Mouse (Mus musculus): ENCODE measurements around the gene Wbp1l. TPM values are rescaled to one million over a fixed set of nuclear protein-coding genes. Genes with fewer than 3 reads are reported as not detected.

Gene Wbp1l
- polyA plus RNA-seq (2014; fragmentation: Nextera tagmentation; extraction: Ambion mirVana) = 29.9 and 31.7 TPM in 2 replicates

GRCm38 (mm10) chr19:46598720-46599252 is at the start of gene Wbp1l:
Gene Wbp1l, plus strand, starts transcription at chr19:46599084.
- Histone ChIP-seq H3K9me3 (ENCODE audit: control insufficient read depth, low read length) (no peaks in the 10 kb centered on the region), H3K9ac (peak within 1 kb of the TSS; percentile 77), H3K27ac (peak within 1 kb of the TSS; percentile 75), H3K4me1 (replicated peaks; ENCODE audit: control insufficient read depth, insufficient read depth, low read length) (peaks cover 10% of the 10 kb centered on the region), H3K27me3 (ENCODE audit: control insufficient read depth, insufficient read depth, low read length) (no peaks in the 10 kb centered on the region), H3K4me3 (replicated peaks; ENCODE audit: low read length) (peak within 1 kb of the TSS; percentile 82), H3K36me3 (replicated peaks; ENCODE audit: control insufficient read depth, insufficient read depth) (peaks cover 21% of the 10 kb centered on the region), H3K4me2 (replicated peaks) (peak within 1 kb of the TSS; percentile 90)
- WGBS = under 1% methylated on average over 22 of the region's 22 CpGs
- peak; percentile 99 for ATAC-seq (ENCODE audit: low FRiP score)
- peak; percentile 96 for DNase-seq (ENCODE audit: low spot score)

- WGBS = 98% methylated on average over 4 of the region's 4 CpGs
- H3K36me3 ChIP-seq (replicated peaks; ENCODE audit: control insufficient read depth, insufficient read depth) = peaks cover 50% of the 10 kb centered on the region
- ATAC-seq (ENCODE audit: low FRiP score) = no peak
Observed at GRCm38 (mm10) chr19:46550385-46550784, 48.5 kb upstream of the Wbp1l start.

GRCm38 (mm10) chr19:46552496-46552895 is 46.4 kb upstream of the Wbp1l start:
- Histone ChIP-seq H3K9me3 (ENCODE audit: control insufficient read depth, low read length) (no peaks in the 10 kb centered on the region), H3K36me3 (replicated peaks; ENCODE audit: control insufficient read depth, insufficient read depth) (peaks cover 69% of the 10 kb centered on the region), H3K9ac (no peak overlapping the region), H3K27me3 (ENCODE audit: control insufficient read depth, insufficient read depth, low read length) (no peaks in the 10 kb centered on the region), H3K4me2 (replicated peaks) (no peak overlapping the region), H3K4me1 (replicated peaks; ENCODE audit: control insufficient read depth, insufficient read depth, low read length) (0 out of 2 replicates have a peak, but pooled peaks cover 2% of the 10 kb centered on the region), H3K27ac (no peak overlapping the region), H3K4me3 (replicated peaks; ENCODE audit: low read length) (no peak overlapping the region)
- ATAC-seq (ENCODE audit: low FRiP score) = no peak
- WGBS = 92% methylated on average over 3 of the region's 4 CpGs
- DNase-seq (ENCODE audit: low spot score) = no peak

More at GRCm38 (mm10) chr19:46550385-46550784, 48.5 kb upstream of the Wbp1l start:
- Histone ChIP-seq H3K4me3 (replicated peaks; ENCODE audit: low read length) (no peak overlapping the region), H3K9me3 (ENCODE audit: control insufficient read depth, low read length) (no peaks in the 10 kb centered on the region), H3K4me2 (replicated peaks) (no peak overlapping the region), H3K27me3 (ENCODE audit: control insufficient read depth, insufficient read depth, low read length) (no peaks in the 10 kb centered on the region), H3K9ac (no peak overlapping the region), H3K27ac (no peak overlapping the region), H3K4me1 (replicated peaks; ENCODE audit: control insufficient read depth, insufficient read depth, low read length) (0 out of 2 replicates have a peak, but pooled peaks cover 2% of the 10 kb centered on the region)
- no peak for DNase-seq (ENCODE audit: low spot score)

- Histone ChIP-seq H3K27ac (peak overlapping the region; percentile 47; the same call in 1 of the 2 replicates), H3K36me3 (replicated peaks; ENCODE audit: control insufficient read depth, insufficient read depth) (peaks cover 75% of the 10 kb centered on the region)
- 45% methylated on average over 11 of the region's 11 CpGs for WGBS
Observed at GRCm38 (mm10) chr19:46553541-46553955, 45.3 kb upstream of the Wbp1l start.

GRCm38 (mm10) chr19:46558009-46558408 is 40.9 kb upstream of the Wbp1l start:
- Histone ChIP-seq H3K4me2 (replicated peaks) (no peak overlapping the region), H3K27ac (no peak overlapping the region), H3K36me3 (replicated peaks; ENCODE audit: control insufficient read depth, insufficient read depth) (peaks cover 54% of the 10 kb centered on the region), H3K27me3 (ENCODE audit: control insufficient read depth, insufficient read depth, low read length) (no peaks in the 10 kb centered on the region), H3K4me1 (replicated peaks; ENCODE audit: control insufficient read depth, insufficient read depth, low read length) (0 out of 2 replicates have a peak, but pooled peaks cover 2% of the 10 kb centered on the region), H3K9me3 (ENCODE audit: control insufficient read depth, low read length) (no peaks in the 10 kb centered on the region), H3K4me3 (replicated peaks; ENCODE audit: low read length) (no peak overlapping the region), H3K9ac (no peak overlapping the region)
- ATAC-seq (ENCODE audit: low FRiP score) (no peak), DNase-seq (ENCODE audit: low spot score) (no peak)
- WGBS = 79% methylated on average over 8 of the region's 8 CpGs

More at GRCm38 (mm10) chr19:46553541-46553955, 45.3 kb upstream of the Wbp1l start:
- 0 out of 2 replicates have a peak, but pooled peaks cover 2% of the 10 kb centered on the region for H3K4me1 ChIP-seq (replicated peaks; ENCODE audit: control insufficient read depth, insufficient read depth, low read length)
- no peak overlapping the region for H3K4me3 ChIP-seq (replicated peaks; ENCODE audit: low read length)
- no peaks in the 10 kb centered on the region for H3K9me3 ChIP-seq (ENCODE audit: control insufficient read depth, low read length)
- H3K27me3 ChIP-seq (ENCODE audit: control insufficient read depth, insufficient read depth, low read length) = no peaks in the 10 kb centered on the region
- H3K9ac ChIP-seq = no peak overlapping the region
- ATAC-seq (ENCODE audit: low FRiP score) = peak; percentile 70; the same call in 1 of the 2 replicates
- DNase-seq (ENCODE audit: low spot score) = peak; percentile 74
- no peak overlapping the region for H3K4me2 ChIP-seq (replicated peaks)

- Histone ChIP-seq H3K27me3 (ENCODE audit: control insufficient read depth, insufficient read depth, low read length) (no peaks in the 10 kb centered on the region), H3K4me1 (replicated peaks; ENCODE audit: control insufficient read depth, insufficient read depth, low read length) (0 out of 2 replicates have a peak, but pooled peaks cover under 1% of the 10 kb centered on the region), H3K36me3 (replicated peaks; ENCODE audit: control insufficient read depth, insufficient read depth) (peaks cover 54% of the 10 kb centered on the region), H3K9ac (no peak overlapping the region), H3K27ac (no peak overlapping the region), H3K9me3 (ENCODE audit: control insufficient read depth, low read length) (no peaks in the 10 kb centered on the region), H3K4me3 (replicated peaks; ENCODE audit: low read length) (no peak overlapping the region), H3K4me2 (replicated peaks) (no peak overlapping the region)
- 72% methylated on average over 12 of the region's 12 CpGs for WGBS
- ATAC-seq (ENCODE audit: low FRiP score) = no peak
- DNase-seq (ENCODE audit: low spot score) = no peak
Observed at GRCm38 (mm10) chr19:46558631-46559030, 40.3 kb upstream of the Wbp1l start.

GRCm38 (mm10) chr19:46562132-46562531 is 36.8 kb upstream of the Wbp1l start:
- no peaks in the 10 kb centered on the region for H3K4me1 ChIP-seq (replicated peaks; ENCODE audit: control insufficient read depth, insufficient read depth, low read length)
- no peaks in the 10 kb centered on the region for H3K27me3 ChIP-seq (ENCODE audit: control insufficient read depth, insufficient read depth, low read length)
- 42% methylated on average over 1 of the region's 1 CpGs for WGBS
- H3K27ac ChIP-seq = no peak overlapping the region
- ATAC-seq (ENCODE audit: low FRiP score) (peak; percentile 43; the same call in 1 of the 2 replicates), DNase-seq (ENCODE audit: low spot score) (peak; percentile 76)
- H3K9me3 ChIP-seq (ENCODE audit: control insufficient read depth, low read length) = no peaks in the 10 kb centered on the region
- no peak overlapping the region for H3K9ac ChIP-seq
- no peak overlapping the region for H3K4me2 ChIP-seq (replicated peaks)
- no peak overlapping the region for H3K4me3 ChIP-seq (replicated peaks; ENCODE audit: low read length)
- H3K36me3 ChIP-seq (replicated peaks; ENCODE audit: control insufficient read depth, insufficient read depth) = peaks cover 22% of the 10 kb centered on the region

- Histone ChIP-seq H3K4me1 (replicated peaks; ENCODE audit: control insufficient read depth, insufficient read depth, low read length) (no peaks in the 10 kb centered on the region), H3K27me3 (ENCODE audit: control insufficient read depth, insufficient read depth, low read length) (no peaks in the 10 kb centered on the region), H3K9me3 (ENCODE audit: control insufficient read depth, low read length) (no peaks in the 10 kb centered on the region), H3K4me3 (replicated peaks; ENCODE audit: low read length) (no peak overlapping the region), H3K9ac (no peak overlapping the region), H3K36me3 (replicated peaks; ENCODE audit: control insufficient read depth, insufficient read depth) (peaks cover 18% of the 10 kb centered on the region; the same call in 1 of the 2 replicates), H3K4me2 (replicated peaks) (no peak overlapping the region), H3K27ac (no peak overlapping the region)
- no peak for ATAC-seq (ENCODE audit: low FRiP score)
- DNase-seq (ENCODE audit: low spot score) = no peak
- 91% methylated on average over 14 of the region's 14 CpGs for WGBS
Observed at GRCm38 (mm10) chr19:46562581-46563515, 36.0 kb upstream of the Wbp1l start.

- H3K4me1 ChIP-seq (replicated peaks; ENCODE audit: control insufficient read depth, insufficient read depth, low read length) = no peaks in the 10 kb centered on the region
- H3K27ac ChIP-seq = no peak overlapping the region
- H3K4me2 ChIP-seq (replicated peaks) = no peak overlapping the region
- ATAC-seq (ENCODE audit: low FRiP score) (no peak), DNase-seq (ENCODE audit: low spot score) (no peak)
- no peak overlapping the region for H3K4me3 ChIP-seq (replicated peaks; ENCODE audit: low read length)
- no peak overlapping the region for H3K9ac ChIP-seq
- peaks cover 11% of the 10 kb centered on the region; the same call in 1 of the 2 replicates for H3K36me3 ChIP-seq (replicated peaks; ENCODE audit: control insufficient read depth, insufficient read depth)
- 92% methylated on average over 4 of the region's 4 CpGs for WGBS
- H3K27me3 ChIP-seq (ENCODE audit: control insufficient read depth, insufficient read depth, low read length) = no peaks in the 10 kb centered on the region
- no peaks in the 10 kb centered on the region for H3K9me3 ChIP-seq (ENCODE audit: control insufficient read depth, low read length)
Observed at GRCm38 (mm10) chr19:46563603-46564002, 35.3 kb upstream of the Wbp1l start.
